Mouse (Mus musculus): ENCODE data around the gene Gpr135. TPM values are rescaled to one million over a fixed set of nuclear protein-coding genes. Genes with fewer than 3 reads are reported as not detected.

Gene Gpr135
- total RNA-seq, 1 experiment from 2014 or later = not detected

DNA sequence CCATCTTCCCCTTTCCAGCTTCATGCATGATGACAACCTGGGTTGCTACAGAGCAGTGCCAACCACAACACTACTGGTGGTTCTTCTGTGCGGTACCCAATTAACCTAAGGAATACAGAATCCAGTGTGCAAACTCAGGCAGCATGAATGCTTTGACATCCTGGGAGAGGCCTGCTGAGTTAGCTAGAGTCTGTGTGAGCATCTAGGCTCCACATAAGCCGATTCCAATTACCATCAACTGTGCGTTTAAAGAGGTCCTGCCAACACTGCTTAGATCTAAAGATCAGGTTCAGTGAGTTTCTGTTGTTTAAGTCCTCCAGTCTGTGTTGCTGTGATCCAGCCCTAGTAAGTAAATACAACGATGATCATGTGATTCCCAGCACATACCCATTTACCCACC, 50.6 kb downstream of the Gpr135 start:
- no peak for ATAC-seq (replicated peaks in 1 of 2; ENCODE audit: insufficient read depth in 1 of 2, low FRiP score in 2 of 2, low TSS enrichment in 1 of 2, low read depth in 1 of 2, poor library complexity in 2 of 2, severe bottlenecking in 2 of 2)

Other genes with a start within 250 kb of the Gpr135 start
- gene Daam1, start 240.0 kb downstream of the Gpr135 start, total RNA-seq (2017) = 8.4 and 11.7 TPM in 2 replicates
- gene L3hypdh, start 14.3 kb upstream of the Gpr135 start, total RNA-seq (2017) = 4.0 TPM in 1 of 2 replicates, not detected in the other
- gene Jkamp, start 14.5 kb upstream of the Gpr135 start, total RNA-seq (2017) = 23.4 and 43.1 TPM in 2 replicates
- not detected in 2 replicates for gene Ccdc175, start 113.9 kb upstream of the Gpr135 start, total RNA-seq (2017)